Mouse (Mus musculus): Measurements from ENCODE around the gene Afg3l1. TPM values are rescaled to one million over a fixed set of nuclear protein-coding genes. Genes with fewer than 3 reads are reported as not detected.
A peak's percentile ranks its signal among the peaks of the same experiment; 100 is the strongest.
"Not testable (repeated sequence)": the region's sequence is repeated elsewhere in the genome, so short reads cannot be mapped to it uniquely, and the experiment has no call there.

Gene Afg3l1
- 10 to 100 TPM; 48.3 to 56.9 TPM for total RNA-seq (2021)

DNA sequence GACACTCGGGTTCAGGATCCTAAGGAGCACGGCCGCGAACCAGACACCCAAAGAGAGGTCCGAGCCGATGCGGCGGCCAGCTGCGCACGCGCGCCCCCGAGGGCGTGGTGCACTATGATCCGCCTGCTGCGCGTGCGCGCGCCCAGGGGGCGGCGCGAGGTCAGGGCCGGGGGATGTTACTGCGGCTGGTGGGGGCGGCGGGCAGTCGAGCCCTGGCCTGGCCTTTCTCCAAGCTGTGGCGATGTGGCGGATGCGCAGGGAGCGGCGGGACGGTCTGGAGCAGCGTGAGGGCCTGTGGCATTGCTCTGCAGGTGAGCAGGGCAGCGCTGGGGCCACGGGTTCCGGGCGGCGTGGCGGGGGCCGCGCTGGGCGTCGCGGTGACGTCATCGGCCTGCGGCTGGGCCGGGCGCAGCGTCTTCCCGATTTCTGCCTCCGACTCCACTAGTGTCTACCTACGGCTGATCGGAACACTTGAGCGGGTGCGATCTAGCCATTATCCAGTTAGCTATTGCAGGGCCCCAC, at the start of gene Afg3l1:
TSS of gene Afg3l1 (plus strand) at position 167 of the 522 bp plus-strand sequence.
- DNase-seq, result peak; percentile 96
- intact Hi-C loops (cut with DNase I), result no loop called here

DNA sequence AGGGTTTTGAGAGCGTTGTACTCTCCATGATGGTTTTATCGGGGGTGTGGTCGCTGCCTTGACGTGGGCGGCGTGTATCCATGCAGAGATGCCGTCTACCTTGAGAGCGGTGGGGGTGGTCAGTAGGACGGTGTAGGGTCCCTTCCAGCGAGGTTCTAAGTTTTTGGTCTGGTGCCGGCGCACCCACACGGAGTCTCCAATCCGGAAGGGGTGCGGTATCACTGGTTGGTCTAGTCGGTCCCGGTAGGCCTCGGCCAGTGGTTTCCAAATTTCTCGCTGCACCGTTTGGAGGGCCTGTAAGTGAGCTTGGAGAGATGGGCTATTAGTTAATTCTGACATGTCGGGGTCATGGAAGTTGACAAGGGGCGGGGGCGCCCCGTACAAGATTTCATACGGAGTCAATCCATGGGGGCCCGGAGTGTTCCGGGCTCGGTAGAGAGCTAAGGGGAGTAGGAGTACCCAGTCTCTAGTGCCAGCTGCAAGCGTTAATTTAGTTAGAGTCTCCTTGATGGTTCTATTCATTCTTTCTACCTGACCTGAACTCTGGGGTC, 49.3 kb upstream of the Afg3l1 start:
- intact Hi-C loops (cut with DNase I), result no loop called here
- no peak for DNase-seq

GRCm38 (mm10) chr8:123428939-123429721, 48.6 kb upstream of the Afg3l1 start:
- intact Hi-C loops (cut with DNase I), result no loop called here
- no peak for DNase-seq

DNA sequence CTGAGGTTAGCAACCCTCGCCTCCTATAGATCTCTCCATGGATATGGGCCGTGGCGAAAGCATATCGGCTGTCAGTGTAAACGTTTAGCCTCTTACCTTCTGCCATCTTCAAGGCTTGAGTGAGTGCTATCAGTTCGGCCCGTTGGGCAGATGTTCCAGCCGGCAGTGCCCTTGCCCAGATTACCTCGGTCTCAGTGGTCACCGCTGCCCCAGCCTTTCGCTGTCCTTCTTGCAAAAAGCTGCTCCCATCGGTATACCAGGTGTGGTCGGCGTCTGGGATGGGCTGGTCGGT, 48.0 kb upstream of the Afg3l1 start:
- DNase-seq; intact Hi-C loops (cut with DNase I): not testable (repeated sequence)

- DNase-seq; intact Hi-C loops (cut with DNase I): not testable (repeated sequence)
Observed at GRCm38 (mm10) chr8:123430936-123431335, 46.8 kb upstream of the Afg3l1 start.

DNA sequence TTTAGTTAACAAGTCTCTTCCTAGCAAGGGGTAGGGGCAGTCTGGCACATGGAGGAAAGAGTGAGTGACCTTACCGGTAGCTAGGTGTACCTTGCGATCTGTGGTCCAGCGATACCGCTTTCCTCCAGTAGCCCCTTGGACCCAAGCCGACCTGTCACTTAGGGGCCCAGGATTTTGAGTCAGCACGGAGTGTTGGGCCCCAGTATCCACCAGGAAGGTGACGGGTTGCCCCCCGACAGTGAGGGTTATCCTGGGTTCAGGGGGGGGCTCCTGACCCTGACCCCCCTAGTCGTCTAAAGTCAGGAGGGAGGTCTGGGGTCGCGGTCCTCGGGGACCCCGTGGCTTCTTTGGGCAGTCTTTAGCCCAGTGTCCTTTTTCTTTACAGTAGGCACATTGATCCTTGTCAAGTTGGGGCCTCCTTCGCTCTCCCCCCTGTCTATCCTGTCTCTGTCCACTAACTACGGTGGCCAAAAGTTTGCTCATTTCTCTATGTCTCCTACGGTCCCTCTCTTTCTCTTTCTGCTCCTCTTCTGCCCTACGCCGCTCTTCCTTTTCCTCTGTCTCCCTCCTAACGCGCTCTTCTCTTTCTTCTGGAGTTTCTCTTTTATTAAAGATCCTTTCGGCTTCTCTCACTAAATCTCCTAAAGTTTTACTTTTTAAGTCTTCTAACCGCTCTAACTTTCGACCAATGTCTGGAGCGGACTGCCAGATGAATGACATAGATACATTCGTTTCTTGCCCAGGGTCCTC, 45.9 kb upstream of the Afg3l1 start:
- intact Hi-C loops (cut with DNase I), result no loop called here
- no peak for DNase-seq

GRCm38 (mm10) chr8:123432381-123432780, 45.3 kb upstream of the Afg3l1 start:
- intact Hi-C loops (cut with DNase I), result no loop called here
- DNase-seq, result no peak

- intact Hi-C loops (cut with DNase I); DNase-seq: not testable (repeated sequence)
Observed at GRCm38 (mm10) chr8:123433241-123433974, 44.3 kb upstream of the Afg3l1 start.

GRCm38 (mm10) chr8:123441788-123442187, 35.9 kb upstream of the Afg3l1 start:
- DNase-seq, result no peak
- intact Hi-C loops (cut with DNase I), result no loop called here

- no peak for DNase-seq
- intact Hi-C loops (cut with DNase I), result no loop called here
Observed at GRCm38 (mm10) chr8:123442351-123442750, 35.4 kb upstream of the Afg3l1 start.

- peak; percentile 96 for DNase-seq
- intact Hi-C loops (cut with DNase I), result no loop called here
Observed at GRCm38 (mm10) chr8:123442871-123443575, 34.7 kb upstream of the Afg3l1 start.

- DNase-seq, result no peak
- intact Hi-C loops (cut with DNase I), result no loop called here
Observed at GRCm38 (mm10) chr8:123443576-123443921, 34.2 kb upstream of the Afg3l1 start.

DNA sequence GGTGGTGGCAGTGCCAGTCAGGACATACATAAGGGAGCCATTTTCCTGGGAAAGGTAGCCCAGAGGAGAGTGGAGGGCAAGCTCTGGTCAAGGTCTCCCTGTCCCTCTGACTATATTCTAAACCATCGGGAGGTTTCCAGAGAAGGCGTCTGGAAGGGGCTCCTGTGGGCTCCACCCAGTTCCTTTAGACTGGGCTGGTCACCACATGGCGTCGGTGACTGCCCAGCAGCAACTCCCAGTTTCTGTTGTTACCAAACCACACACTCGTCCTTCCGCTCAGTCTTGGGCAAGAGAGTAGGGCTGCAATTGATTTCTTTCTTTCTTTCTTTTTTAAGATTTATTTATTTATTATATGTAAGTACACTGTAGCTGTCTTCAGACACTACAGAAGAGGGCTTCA, 33.6 kb upstream of the Afg3l1 start:
- intact Hi-C loops (cut with DNase I), result no loop called here
- DNase-seq, result no peak

- no peak for DNase-seq
- intact Hi-C loops (cut with DNase I), result no loop called here
Observed at GRCm38 (mm10) chr8:123445981-123446380, 31.7 kb upstream of the Afg3l1 start.

GRCm38 (mm10) chr8:123446799-123447198, 30.9 kb upstream of the Afg3l1 start:
- intact Hi-C loops (cut with DNase I), result no loop called here
- DNase-seq, result no peak

DNA sequence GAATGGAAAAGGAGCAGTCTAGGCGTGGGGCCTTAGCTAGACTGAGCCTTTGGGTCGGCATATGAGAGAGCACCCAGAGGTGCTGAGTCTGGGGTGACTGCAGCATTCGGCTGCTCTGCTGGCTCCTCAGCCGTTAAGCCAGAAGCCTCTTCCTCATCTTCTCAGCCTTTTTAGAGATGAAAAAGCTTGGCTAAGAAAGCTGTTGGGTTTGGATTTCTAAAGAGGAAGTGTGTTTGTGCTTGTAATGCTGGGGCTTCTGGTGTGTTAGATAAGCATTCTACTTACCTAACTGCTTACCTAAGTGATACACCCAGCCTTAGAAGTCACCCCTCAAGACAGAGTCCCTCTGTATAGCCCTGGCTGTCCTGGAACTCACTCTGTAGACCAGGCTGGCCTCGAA, 26.9 kb upstream of the Afg3l1 start:
- DNase-seq, result no peak
- intact Hi-C loops (cut with DNase I), result no loop called here

- intact Hi-C loops (cut with DNase I); DNase-seq: not testable (repeated sequence)
Observed at GRCm38 (mm10) chr8:123451747-123452146, 26.0 kb upstream of the Afg3l1 start.

DNA sequence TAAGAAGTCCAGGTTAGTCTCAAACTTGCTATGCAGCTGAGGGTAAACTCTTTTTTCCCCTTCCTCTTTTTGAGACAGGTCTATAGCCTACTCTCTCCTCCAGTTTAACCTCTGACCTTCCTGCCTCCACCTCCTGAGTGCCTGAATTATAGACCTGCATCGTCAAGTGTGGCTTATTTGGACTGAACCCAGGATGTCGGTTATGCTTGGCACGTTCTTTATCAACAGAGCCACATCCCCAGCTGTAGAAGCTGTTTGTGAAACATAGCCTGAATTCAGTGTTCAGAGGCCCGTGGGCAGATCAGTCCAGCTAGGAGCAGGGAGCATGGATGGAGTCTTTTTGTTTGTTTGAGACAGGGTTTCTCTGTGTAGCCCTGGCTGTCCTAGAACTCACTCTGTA, 25.6 kb upstream of the Afg3l1 start:
- intact Hi-C loops (cut with DNase I), result no loop called here
- no peak for DNase-seq

DNA sequence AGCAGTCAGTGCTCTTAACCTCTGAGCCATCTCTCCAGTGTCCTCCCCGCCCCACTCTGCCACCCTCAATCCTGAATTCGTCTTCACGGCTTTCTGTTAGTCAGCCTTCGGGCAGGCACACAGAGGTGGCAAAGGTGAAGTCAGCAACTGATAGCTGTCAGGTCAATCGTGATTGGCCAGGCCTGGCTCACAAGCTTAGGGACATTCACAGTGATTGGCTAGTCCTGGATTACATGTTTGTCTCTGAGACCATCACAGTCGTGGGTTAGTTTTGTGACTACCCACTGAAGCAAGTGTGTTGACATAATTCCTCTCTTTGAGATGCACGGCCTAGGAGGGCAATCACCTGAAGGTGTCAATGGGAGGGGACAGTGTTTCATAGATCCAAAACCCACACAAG, 24.4 kb upstream of the Afg3l1 start:
- no peak for DNase-seq
- intact Hi-C loops (cut with DNase I), result no loop called here

DNA sequence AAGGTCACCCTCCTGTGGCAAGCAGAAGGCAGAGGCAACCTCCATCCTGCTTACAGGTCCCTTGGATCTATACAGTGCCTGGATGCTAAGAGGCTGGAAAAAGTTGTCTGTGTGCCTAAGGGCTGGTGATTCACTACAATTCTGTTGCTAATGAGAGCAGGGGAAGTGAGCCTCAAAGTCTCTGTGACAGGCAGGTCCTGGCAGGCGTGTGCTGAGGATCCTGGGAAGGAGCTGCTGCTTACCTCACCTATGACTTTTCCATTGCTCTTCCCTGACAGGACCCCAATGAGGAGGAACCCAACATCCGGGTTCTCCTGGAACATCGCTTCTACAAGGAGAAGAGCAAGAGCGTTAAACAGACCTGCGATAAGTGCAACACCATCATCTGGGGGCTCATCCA, 23.8 kb upstream of the Afg3l1 start:
- no peak for DNase-seq
- intact Hi-C loops (cut with DNase I), result no loop called here

- DNase-seq, result no peak
- intact Hi-C loops (cut with DNase I), result no loop called here
Observed at GRCm38 (mm10) chr8:123454559-123454958, 23.1 kb upstream of the Afg3l1 start.
